ENCODE assay signal across 12 mouse cellular contexts in the genomic region with DNA sequence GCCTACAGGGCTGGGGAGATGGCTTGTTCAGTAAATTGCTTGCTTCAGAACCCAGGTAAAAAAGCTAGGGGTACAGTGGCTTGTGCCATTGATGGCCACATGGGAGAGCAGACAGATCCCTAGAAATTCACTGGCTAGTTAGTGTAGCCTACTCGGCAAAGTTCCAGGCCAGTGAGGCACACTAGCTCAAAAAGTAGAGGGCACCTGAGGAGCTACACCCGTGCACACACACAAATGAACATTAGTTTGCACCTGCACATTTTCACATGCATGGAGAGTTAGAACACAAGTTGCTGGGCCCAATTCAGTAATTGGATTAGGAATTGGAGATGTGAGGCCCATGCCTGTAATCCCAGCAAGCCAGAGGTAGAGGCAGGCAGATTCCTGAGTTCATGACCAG. TPM values are rescaled to one million over a fixed set of nuclear protein-coding genes. Genes with fewer than 3 reads are reported as not detected.
A peak's percentile ranks its signal among the peaks of the same experiment; 100 is the strongest.
DNase-seq lines count a peak whose midpoint lies in the region; ATAC-seq and TF ChIP-seq lines count a peak whose summit lies in the region.
"Had no signal": no experiment of that assay in that cellular context is flagged by ENCODE, and none has a peak within 500 bp of the region (broad histone marks: within the 10 kb centered on the region; RNA-seq: fewer than 3 reads in every experiment).

No protein-coding gene starts in this region.

- no peak for DNase-seq in kidney, postnatal 0 days (ENCODE audit: low spot score)
- DNase-seq in kidney, adult 18-20 months = no peak
- peak; percentile 3 for DNase-seq in thymus, adult 2 months
- no peak for DNase-seq in thymus, postnatal 25 days
- no peak for DNase-seq in right cerebral cortex, adult 2 months (ENCODE audit: low spot score in 2 of 2)
- DNase-seq in layer of hippocampus, postnatal 36 days = no peak
- DNase-seq: B cell, adult 2 months; cerebellum, adult 9-11 months; right cerebral cortex, postnatal 25 days had no signal

- no peak for TF ChIP-seq POLR2A in thymus, adult 2 months (IDR thresholded peaks at IDR 0.05; ENCODE audit: control insufficient read depth, extremely low read depth, insufficient read depth, low read length, poor library complexity)

- H3K4me3 ChIP-seq in erythroblast, embryonic 14.5 days (replicated peaks) = peak overlapping the region; percentile 92
- no peak overlapping the region for H3K4me3 ChIP-seq in kidney, postnatal 0 days (replicated peaks; ENCODE audit: low read depth, low read length)
- no peak overlapping the region for H3K4me3 ChIP-seq in thymus, adult 2 months (ENCODE audit: control insufficient read depth, insufficient read depth, low read length)
- H3K4me3 ChIP-seq: left cerebral cortex, adult 2 months had no signal

- no peak overlapping the region for H3K27ac ChIP-seq in kidney, postnatal 0 days
- H3K27ac ChIP-seq in thymus, adult 2 months (ENCODE audit: control insufficient read depth, insufficient read depth, low read length) = peak overlapping the region; percentile 83
- H3K27ac ChIP-seq: left cerebral cortex, adult 2 months had no signal

- H3K36me3 ChIP-seq in erythroblast, embryonic 14.5 days (ENCODE audit: control insufficient read depth) = peaks cover 54% of the 10 kb centered on the region
- no peaks in the 10 kb centered on the region for H3K36me3 ChIP-seq in kidney, postnatal 0 days (ENCODE audit: insufficient read depth, low read length)
- H3K36me3 ChIP-seq in thymus, adult 2 months (ENCODE audit: control insufficient read depth, insufficient read depth, low read length) = no peaks in the 10 kb centered on the region

- 70% methylated on average over 2 of the region's 2 CpGs for WGBS in kidney, postnatal 0 days
- WGBS in thymus, adult 2 months = 77% methylated on average over 2 of the region's 2 CpGs

- no peak for ATAC-seq in erythroblast, adult 5-6 weeks (replicated peaks; ENCODE audit: low FRiP score, poor library complexity, severe bottlenecking)
- no peak for ATAC-seq in kidney, postnatal 0 days (replicated peaks; ENCODE audit: low FRiP score, low read depth)

- H3K9ac ChIP-seq in kidney, postnatal 0 days (ENCODE audit: low read depth, low read length) = 0 out of 2 replicates have a peak overlapping the region, but pooled peaks have one; percentile 8

- no peak overlapping the region for H3K4me2 ChIP-seq in kidney, postnatal 0 days (ENCODE audit: low read length)

- H3K4me1 ChIP-seq in erythroblast, embryonic 14.5 days (ENCODE audit: control insufficient read depth) = peaks cover 61% of the 10 kb centered on the region
- H3K4me1 ChIP-seq in kidney, postnatal 0 days (replicated peaks; ENCODE audit: insufficient read depth, low read length) = no peaks in the 10 kb centered on the region
- peaks cover 14% of the 10 kb centered on the region for H3K4me1 ChIP-seq in thymus, adult 2 months (replicated peaks; ENCODE audit: control insufficient read depth, insufficient read depth, low read length)

- no peaks in the 10 kb centered on the region for H3K9me3 ChIP-seq in erythroblast, embryonic 14.5 days (ENCODE audit: control insufficient read depth, low read length)
- no peaks in the 10 kb centered on the region for H3K9me3 ChIP-seq in kidney, postnatal 0 days (replicated peaks; ENCODE audit: low read length)

- TF ChIP-seq CTCF in kidney, postnatal 0 days (IDR thresholded peaks at IDR 0.05; ENCODE audit: low read depth) = no peak
- no peak for TF ChIP-seq CTCF in thymus, adult 2 months (IDR thresholded peaks at IDR 0.05; ENCODE audit: borderline replicate concordance, control insufficient read depth, extremely low read depth, insufficient read depth, low read length, poor library complexity)

- H3K27me3 ChIP-seq in erythroblast, embryonic 14.5 days (ENCODE audit: control insufficient read depth) = no peaks in the 10 kb centered on the region
- no peaks in the 10 kb centered on the region for H3K27me3 ChIP-seq in kidney, postnatal 0 days (ENCODE audit: insufficient read depth, low read length)
- no peaks in the 10 kb centered on the region for H3K27me3 ChIP-seq in thymus, adult 2 months (ENCODE audit: control insufficient read depth, insufficient read depth, low read length)

RNA-seq across cellular contexts. Expression of a gene that starts 2.8 kb away (rescaled TPM):
- polyA plus RNA-seq in erythroblast, embryonic 14.5 days (2012) = 2.3 and 3.0 TPM in 2 replicates
- 16.3 and 29.0 TPM in 2 replicates for total RNA-seq in erythroblast, adult 5-6 weeks (2015; ENCODE audit: low replicate concordance)
- total RNA-seq in erythroblast, adult 5-6 weeks (2017; ENCODE audit: low replicate concordance) = 14.0 and 26.5 TPM in 2 replicates
- polyA plus RNA-seq in kidney, postnatal 0 days (2015; fragmentation: Nextera tagmentation; extraction: Ambion mirVana) = 32.1 and 36.7 TPM in 2 replicates
- polyA plus RNA-seq in thymus, adult 2 months (2012; rRNA removed) = 25.4 and 27.4 TPM in 2 replicates
- total RNA-seq in layer of hippocampus, postnatal 36 days (2021) = 10 to 100 TPM; 54.5 to 59.4 TPM

RNA-seq across cellular contexts. Expression of a gene that starts 31.2 kb away (rescaled TPM):
- polyA plus RNA-seq in erythroblast, embryonic 14.5 days (2012) = 3.2 and 4.8 TPM in 2 replicates
- total RNA-seq in erythroblast, adult 5-6 weeks (2015; ENCODE audit: low replicate concordance) = 24.6 and 32.8 TPM in 2 replicates
- 20.9 and 22.6 TPM in 2 replicates for total RNA-seq in erythroblast, adult 5-6 weeks (2017; ENCODE audit: low replicate concordance)
- 31.8 and 34.2 TPM in 2 replicates for polyA plus RNA-seq in kidney, postnatal 0 days (2015; fragmentation: Nextera tagmentation; extraction: Ambion mirVana)
- 53.0 and 59.8 TPM in 2 replicates for polyA plus RNA-seq in thymus, adult 2 months (2012; rRNA removed)
- total RNA-seq in layer of hippocampus, postnatal 36 days (2021) = 1 to 10 TPM; 6.5 to 6.8 TPM

RNA-seq across cellular contexts. Expression of a gene that starts 58.2 kb away (rescaled TPM):
- polyA plus RNA-seq in erythroblast, embryonic 14.5 days (2012) = 3.0 and 3.9 TPM in 2 replicates
- total RNA-seq in erythroblast, adult 5-6 weeks (2015; ENCODE audit: low replicate concordance) = 18.2 and 36.5 TPM in 2 replicates
- total RNA-seq in erythroblast, adult 5-6 weeks (2017; ENCODE audit: low replicate concordance) = 18.7 and 21.0 TPM in 2 replicates
- polyA plus RNA-seq in kidney, postnatal 0 days (2015; fragmentation: Nextera tagmentation; extraction: Ambion mirVana) = 29.9 and 33.4 TPM in 2 replicates
- 45.7 and 52.7 TPM in 2 replicates for polyA plus RNA-seq in thymus, adult 2 months (2012; rRNA removed)
- total RNA-seq in layer of hippocampus, postnatal 36 days (2021) = 10 to 100 TPM; 22.2 to 25.7 TPM
